Mouse (Mus musculus): ENCODE data around the gene Utp4. TPM values are rescaled to one million over a fixed set of nuclear protein-coding genes. Genes with fewer than 3 reads are reported as not detected.

Gene Utp4
- total and polyA plus RNA-seq, 2 experiments from 2014 or later: 29.1 to 30.6 TPM

- TF ChIP-seq EP300 (IDR thresholded peaks at IDR 0.05; ENCODE audit: low read depth) (no peak), CTCF (IDR thresholded peaks at IDR 0.05; ENCODE audit: low read depth) (no peak)
- no peaks in the 10 kb centered on the region for H3K36me3 ChIP-seq (replicated peaks; ENCODE audit: control insufficient read depth, insufficient read depth, low read length)
- ATAC-seq (ENCODE audit: insufficient read depth, low read depth): peak; percentile 62
These were observed 42.6 kb downstream of the Utp4 start for GRCm38 (mm10) chr8:106935899-106936477.

GRCm38 (mm10) chr8:106936478-106937051 lies 43.1 kb downstream of the Utp4 start:
- H3K4me1 ChIP-seq (ENCODE audit: control insufficient read depth, insufficient read depth): peaks cover 29% of the 10 kb centered on the region
- peak overlapping the region; percentile 99 for H3K4me3 ChIP-seq (ENCODE audit: low read depth, low read length)
- ATAC-seq (ENCODE audit: insufficient read depth, low read depth) (0 out of 2 replicates have a peak, but pooled peaks have one; percentile 1), DNase-seq (ENCODE audit: low spot score) (peak; percentile 33)
- peak overlapping the region; percentile 97 for H3K9ac ChIP-seq (replicated peaks; ENCODE audit: low read depth, low read length)
- H3K27ac ChIP-seq (ENCODE audit: low read depth): peak overlapping the region; percentile 94
- H3K9me3 ChIP-seq (replicated peaks; ENCODE audit: control insufficient read depth, low read length): no peaks in the 10 kb centered on the region
- TF ChIP-seq EP300 (IDR thresholded peaks at IDR 0.05; ENCODE audit: low read depth): no peak
- TF ChIP-seq CTCF (IDR thresholded peaks at IDR 0.05; ENCODE audit: low read depth): no peak
- H3K36me3 ChIP-seq (replicated peaks; ENCODE audit: control insufficient read depth, insufficient read depth, low read length): no peaks in the 10 kb centered on the region
- H3K4me2 ChIP-seq (ENCODE audit: low read depth, low read length): peak overlapping the region; percentile 97
- WGBS: under 1% methylated on average over 26 of the region's 26 CpGs
- H3K27me3 ChIP-seq (ENCODE audit: control insufficient read depth, insufficient read depth, low read length): no peaks in the 10 kb centered on the region

More at GRCm38 (mm10) chr8:106935899-106936477, 42.6 kb downstream of the Utp4 start:
- Histone ChIP-seq H3K4me1 (ENCODE audit: control insufficient read depth, insufficient read depth) (peaks cover 26% of the 10 kb centered on the region), H3K9ac (replicated peaks; ENCODE audit: low read depth, low read length) (peak overlapping the region; percentile 97), H3K4me2 (ENCODE audit: low read depth, low read length) (peak overlapping the region; percentile 97), H3K27me3 (ENCODE audit: control insufficient read depth, insufficient read depth, low read length) (no peaks in the 10 kb centered on the region), H3K27ac (ENCODE audit: low read depth) (peak overlapping the region; percentile 94), H3K9me3 (replicated peaks; ENCODE audit: control insufficient read depth, low read length) (no peaks in the 10 kb centered on the region), H3K4me3 (ENCODE audit: low read depth, low read length) (peak overlapping the region; percentile 99)
- no peak for DNase-seq (ENCODE audit: low spot score)
- under 1% methylated on average over 57 of the region's 76 CpGs for whole genome bisulfite sequencing

- peak overlapping the region; percentile 97 for H3K4me2 ChIP-seq (ENCODE audit: low read depth, low read length)
These were observed 43.8 kb downstream of the Utp4 start for GRCm38 (mm10) chr8:106937081-106937800.

GRCm38 (mm10) chr8:106941806-106942205 lies 48.4 kb downstream of the Utp4 start:
- TF ChIP-seq CTCF (IDR thresholded peaks at IDR 0.05; ENCODE audit: low read depth) (no peak), EP300 (IDR thresholded peaks at IDR 0.05; ENCODE audit: low read depth) (no peak)
- H3K27me3 ChIP-seq (ENCODE audit: control insufficient read depth, insufficient read depth, low read length): no peaks in the 10 kb centered on the region
- H3K4me2 ChIP-seq (ENCODE audit: low read depth, low read length): no peak overlapping the region
- no peaks in the 10 kb centered on the region for H3K36me3 ChIP-seq (replicated peaks; ENCODE audit: control insufficient read depth, insufficient read depth, low read length)
- H3K4me1 ChIP-seq (ENCODE audit: control insufficient read depth, insufficient read depth): peaks cover 24% of the 10 kb centered on the region
- ATAC-seq (ENCODE audit: insufficient read depth, low read depth) (no peak), DNase-seq (ENCODE audit: low spot score) (no peak)
- no peak overlapping the region for H3K27ac ChIP-seq (ENCODE audit: low read depth)
- no peak overlapping the region for H3K4me3 ChIP-seq (ENCODE audit: low read depth, low read length)
- 75% methylated on average over 3 of the region's 3 CpGs for WGBS
- H3K9me3 ChIP-seq (replicated peaks; ENCODE audit: control insufficient read depth, low read length): no peaks in the 10 kb centered on the region
- H3K9ac ChIP-seq (replicated peaks; ENCODE audit: low read depth, low read length): no peak overlapping the region

More at GRCm38 (mm10) chr8:106937081-106937800, 43.8 kb downstream of the Utp4 start:
- Histone ChIP-seq H3K36me3 (replicated peaks; ENCODE audit: control insufficient read depth, insufficient read depth, low read length) (no peaks in the 10 kb centered on the region), H3K9ac (replicated peaks; ENCODE audit: low read depth, low read length) (peak overlapping the region; percentile 97), H3K27me3 (ENCODE audit: control insufficient read depth, insufficient read depth, low read length) (no peaks in the 10 kb centered on the region), H3K4me1 (ENCODE audit: control insufficient read depth, insufficient read depth) (peaks cover 28% of the 10 kb centered on the region), H3K27ac (ENCODE audit: low read depth) (peak overlapping the region; percentile 94; the same call in 1 of the 2 replicates), H3K9me3 (replicated peaks; ENCODE audit: control insufficient read depth, low read length) (no peaks in the 10 kb centered on the region), H3K4me3 (ENCODE audit: low read depth, low read length) (peak overlapping the region; percentile 99)
- DNase-seq (ENCODE audit: low spot score) (no peak), ATAC-seq (ENCODE audit: insufficient read depth, low read depth) (no peak)
- WGBS: 29% methylated on average over 14 of the region's 14 CpGs
- no peak for TF ChIP-seq EP300 (IDR thresholded peaks at IDR 0.05; ENCODE audit: low read depth)
- no peak for TF ChIP-seq CTCF (IDR thresholded peaks at IDR 0.05; ENCODE audit: low read depth)

- Histone ChIP-seq H3K4me2 (ENCODE audit: low read depth, low read length) (no peak overlapping the region), H3K4me1 (ENCODE audit: control insufficient read depth, insufficient read depth) (peaks cover 13% of the 10 kb centered on the region), H3K9me3 (replicated peaks; ENCODE audit: control insufficient read depth, low read length) (no peaks in the 10 kb centered on the region), H3K27ac (ENCODE audit: low read depth) (peak overlapping the region; percentile 64), H3K27me3 (ENCODE audit: control insufficient read depth, insufficient read depth, low read length) (no peaks in the 10 kb centered on the region), H3K4me3 (ENCODE audit: low read depth, low read length) (no peak overlapping the region), H3K36me3 (replicated peaks; ENCODE audit: control insufficient read depth, insufficient read depth, low read length) (no peaks in the 10 kb centered on the region), H3K9ac (replicated peaks; ENCODE audit: low read depth, low read length) (no peak overlapping the region)
- DNase-seq (ENCODE audit: low spot score) (no peak), ATAC-seq (ENCODE audit: insufficient read depth, low read depth) (no peak)
- 83% methylated on average over 3 of the region's 3 CpGs for WGBS
- no peak for TF ChIP-seq CTCF (IDR thresholded peaks at IDR 0.05; ENCODE audit: low read depth)
- no peak for TF ChIP-seq EP300 (IDR thresholded peaks at IDR 0.05; ENCODE audit: low read depth)
These were observed 50.5 kb downstream of the Utp4 start for GRCm38 (mm10) chr8:106943874-106944418.
